Mouse (Mus musculus): Measurements from ENCODE around the gene Rab25. TPM values are rescaled to one million over a fixed set of nuclear protein-coding genes. Genes with fewer than 3 reads are reported as not detected.

Gene Rab25
- polyA plus RNA-seq, 1 experiment from 2014 or later, result 0.41 TPM

DNA sequence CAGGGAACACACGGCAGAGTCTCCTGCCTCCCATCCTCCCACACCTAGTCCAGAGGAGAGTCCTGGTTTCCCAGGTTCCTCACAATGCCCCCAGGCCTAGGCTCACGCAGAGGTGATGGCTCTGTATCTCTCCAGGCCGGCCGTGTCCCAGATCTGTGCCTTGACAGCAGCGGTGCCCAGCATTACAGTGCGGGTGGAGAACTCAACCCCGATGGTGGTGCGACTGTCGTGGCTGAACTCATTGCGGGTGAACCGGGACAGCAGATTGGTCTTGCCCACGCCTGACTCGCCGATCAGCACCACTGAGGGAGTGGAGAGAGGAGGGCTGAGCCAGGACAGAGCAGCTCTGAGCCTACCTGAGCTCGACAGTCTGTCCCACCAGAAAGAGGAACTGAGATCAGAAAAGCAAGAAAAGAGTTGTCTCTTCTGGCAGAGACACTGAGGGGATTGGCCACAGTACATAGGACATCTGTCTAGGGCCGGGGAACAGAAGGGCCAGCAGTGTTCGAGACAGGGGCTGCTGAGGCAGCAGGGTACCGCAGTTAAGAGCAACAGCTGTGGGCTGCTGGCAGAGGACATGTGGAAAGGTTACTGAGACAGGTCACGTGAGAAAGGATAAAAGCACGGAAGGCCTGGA, 3.0 kb downstream of the Rab25 start:
- no peak for TF ChIP-seq CTCF (IDR thresholded peaks at IDR 0.05)
- no peaks in the 10 kb centered on the region for H3K27me3 ChIP-seq
- DNase-seq (ENCODE audit: low read depth, low spot score) (no peak), ATAC-seq (no peak)
- POLR2A ChIA-PET, result interaction anchor here (0.5 to 2.1 kb wide), 2 partner anchors 12 to 135 kb away, joined by 3 to 7 read pairs; partner anchors contain the start of gene Pmf1
- CTCF ChIA-PET, result interaction anchor here (1.1 to 2.7 kb wide), 14 partner anchors 10 to 87 kb away, joined by 3 to 19 read pairs (median 6); partner anchors contain the start of gene Arhgef2
- in situ Hi-C loops (cut with MboI; ENCODE audit: low pct_unique_long_range_greater_than_20kb), result loop anchor here (10.0 kb wide), 1 partner anchor 60 kb away; the partner anchor contains the start of gene Arhgef2

DNA sequence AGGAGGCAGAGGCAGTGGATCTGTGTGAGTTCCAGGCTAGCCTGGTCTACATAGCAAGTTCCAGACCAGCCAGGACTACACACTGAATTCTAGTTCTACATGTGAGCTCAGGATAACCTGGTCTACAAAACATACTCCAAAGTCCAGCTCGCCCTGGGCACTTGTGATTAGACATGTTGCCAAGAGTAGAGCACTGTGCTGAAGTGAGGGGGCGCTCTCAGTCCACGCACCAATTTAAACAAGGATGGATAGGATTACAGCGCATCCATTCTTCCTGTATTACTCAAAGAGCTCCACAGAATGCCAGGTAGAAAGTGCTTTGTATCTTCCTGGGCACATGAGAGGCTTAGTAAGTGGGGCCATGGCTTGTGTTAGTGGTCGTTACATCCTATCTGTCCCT, 3.6 kb downstream of the Rab25 start:
- in situ Hi-C loops (cut with MboI; ENCODE audit: low pct_unique_long_range_greater_than_20kb), result loop anchor here (10.0 kb wide), 1 partner anchor 60 kb away; the partner anchor contains the start of gene Arhgef2
- no peaks in the 10 kb centered on the region for H3K27me3 ChIP-seq
- POLR2A ChIA-PET, result interaction anchor here (0.5 to 2.1 kb wide), 2 partner anchors 11 to 135 kb away, joined by 3 to 7 read pairs; partner anchors contain the start of gene Pmf1
- DNase-seq (ENCODE audit: low read depth, low spot score) (no peak), ATAC-seq (peak; percentile 52)
- CTCF ChIA-PET, result interaction anchor here (0.7 to 2.7 kb wide), 16 partner anchors 10 to 111 kb away, joined by 3 to 19 read pairs (median 6); partner anchors contain the start of gene Arhgef2
- TF ChIP-seq CTCF (IDR thresholded peaks at IDR 0.05), result no peak

DNA sequence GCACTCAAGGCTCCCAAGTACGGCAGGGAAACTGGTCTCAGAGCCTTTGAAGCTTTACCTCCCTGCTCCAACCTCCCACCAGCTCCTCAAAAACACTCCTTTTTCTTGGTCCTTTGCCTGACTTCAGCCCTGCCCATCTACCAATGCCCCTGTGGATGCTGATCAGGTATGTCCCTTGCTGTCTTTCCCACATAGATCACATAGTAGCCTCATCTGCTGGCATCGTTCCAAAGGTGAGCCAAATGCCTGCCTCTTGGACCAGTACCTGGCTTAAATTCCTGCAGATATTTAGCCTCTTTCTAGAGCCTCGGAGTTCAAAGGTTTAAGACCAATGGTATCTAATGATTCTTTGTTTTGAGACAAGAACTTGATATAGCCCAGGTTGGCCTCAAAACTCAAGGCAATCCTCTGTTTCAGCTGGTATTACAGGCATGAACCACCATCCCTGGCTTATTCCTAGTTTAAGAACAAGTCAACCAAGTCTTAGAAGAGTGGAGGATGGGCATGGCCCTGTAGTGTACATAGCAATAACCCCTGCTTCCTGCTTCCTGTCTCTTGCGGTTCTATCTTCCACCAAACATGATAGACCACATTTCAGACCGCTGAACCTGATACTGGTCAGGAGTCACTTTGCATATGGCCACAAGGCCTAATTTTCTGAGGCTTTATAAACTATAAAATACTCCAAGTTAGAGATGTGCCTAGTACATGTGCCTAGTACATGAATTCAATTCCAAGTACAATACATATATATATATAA, 4.3 kb downstream of the Rab25 start:
- no peak for TF ChIP-seq CTCF (IDR thresholded peaks at IDR 0.05)
- POLR2A ChIA-PET, result interaction anchor here (1.1 to 2.1 kb wide), 3 partner anchors 9 to 12 kb away, joined by 3 to 7 read pairs (median 3); partner anchors contain the start of genes Lamtor2 and Mex3a
- ATAC-seq (no peak), DNase-seq (ENCODE audit: low read depth, low spot score) (no peak)
- CTCF ChIA-PET, result interaction anchor here (0.7 to 2.7 kb wide), 17 partner anchors 9 to 111 kb away, joined by 3 to 19 read pairs (median 5); partner anchors contain the start of gene Arhgef2
- in situ Hi-C loops (cut with MboI; ENCODE audit: low pct_unique_long_range_greater_than_20kb), result loop anchor here (10.0 kb wide), 1 partner anchor 61 kb away; the partner anchor contains the start of gene Arhgef2
- H3K27me3 ChIP-seq, result no peaks in the 10 kb centered on the region

DNA sequence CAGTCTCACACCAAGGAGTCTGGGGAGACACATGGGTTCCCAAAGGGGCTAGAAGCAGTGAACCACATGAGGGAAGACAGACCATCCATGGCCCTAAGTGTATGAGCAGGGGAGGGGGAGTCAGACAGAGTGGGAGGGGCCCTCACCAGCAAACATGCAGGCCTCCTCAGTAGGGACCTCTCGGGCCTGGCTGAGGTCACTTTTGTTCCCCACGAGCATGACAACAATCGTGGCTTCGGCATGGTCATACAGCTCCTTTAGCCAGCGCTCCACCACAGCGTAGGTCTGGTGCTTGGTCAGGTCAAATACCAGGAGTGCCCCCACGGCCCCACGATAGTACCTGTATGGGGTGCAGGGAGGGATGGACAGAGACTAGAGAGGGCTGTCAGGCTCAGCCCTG, 4.9 kb downstream of the Rab25 start:
- TF ChIP-seq CTCF (IDR thresholded peaks at IDR 0.05), result no peak
- ATAC-seq (no peak), DNase-seq (ENCODE audit: low read depth, low spot score) (no peak)
- in situ Hi-C loops (cut with MboI; ENCODE audit: low pct_unique_long_range_greater_than_20kb), result loop anchor here (10.0 kb wide), 1 partner anchor 62 kb away; the partner anchor contains the start of gene Arhgef2
- POLR2A ChIA-PET, result interaction anchor here (1.1 to 2.1 kb wide), 3 partner anchors 9 to 11 kb away, joined by 3 to 7 read pairs (median 3); partner anchors contain the start of genes Lamtor2 and Mex3a
- H3K27me3 ChIP-seq, result no peaks in the 10 kb centered on the region
- CTCF ChIA-PET, result interaction anchor here (1.0 to 2.7 kb wide), 3 partner anchors 8 to 60 kb away, joined by 4 to 16 read pairs (median 5); no protein-coding TSS in a partner anchor

DNA sequence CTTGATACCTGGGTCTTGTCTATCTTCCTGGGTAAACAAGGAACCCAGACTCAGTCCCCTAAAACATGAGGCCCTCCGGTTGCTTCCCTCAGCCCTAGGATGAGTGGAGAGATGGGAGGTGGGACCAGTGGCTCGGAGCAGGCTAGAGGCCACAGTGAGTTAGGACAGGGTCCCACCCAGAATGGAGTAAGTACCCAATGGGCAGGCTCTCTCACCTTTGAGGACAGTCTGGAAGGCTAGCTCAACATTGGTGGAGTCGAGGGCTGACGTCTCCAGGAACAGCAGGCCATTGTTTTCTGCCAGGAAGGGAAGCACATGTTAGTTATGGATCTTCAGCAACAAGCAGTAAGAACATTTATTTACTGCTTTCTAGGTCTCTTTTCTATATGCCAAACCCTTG, 5.6 kb downstream of the Rab25 start:
- in situ Hi-C loops (cut with MboI; ENCODE audit: low pct_unique_long_range_greater_than_20kb), result loop anchor here (10.0 kb wide), 1 partner anchor 62 kb away; the partner anchor contains the start of gene Arhgef2
- H3K27me3 ChIP-seq, result no peaks in the 10 kb centered on the region
- ChIA-PET POLR2A (interaction anchor here (1.1 to 1.2 kb wide), 3 partner anchors 9 to 11 kb away, joined by 3 to 4 read pairs (median 3); partner anchors contain the start of genes Lamtor2 and Mex3a), CTCF (interaction anchor here (1.0 to 1.6 kb wide), 4 partner anchors 12 to 61 kb away, joined by 3 to 5 read pairs (median 4); no protein-coding TSS in a partner anchor)
- ATAC-seq (no peak), DNase-seq (ENCODE audit: low read depth, low spot score) (no peak)
- no peak for TF ChIP-seq CTCF (IDR thresholded peaks at IDR 0.05)

DNA sequence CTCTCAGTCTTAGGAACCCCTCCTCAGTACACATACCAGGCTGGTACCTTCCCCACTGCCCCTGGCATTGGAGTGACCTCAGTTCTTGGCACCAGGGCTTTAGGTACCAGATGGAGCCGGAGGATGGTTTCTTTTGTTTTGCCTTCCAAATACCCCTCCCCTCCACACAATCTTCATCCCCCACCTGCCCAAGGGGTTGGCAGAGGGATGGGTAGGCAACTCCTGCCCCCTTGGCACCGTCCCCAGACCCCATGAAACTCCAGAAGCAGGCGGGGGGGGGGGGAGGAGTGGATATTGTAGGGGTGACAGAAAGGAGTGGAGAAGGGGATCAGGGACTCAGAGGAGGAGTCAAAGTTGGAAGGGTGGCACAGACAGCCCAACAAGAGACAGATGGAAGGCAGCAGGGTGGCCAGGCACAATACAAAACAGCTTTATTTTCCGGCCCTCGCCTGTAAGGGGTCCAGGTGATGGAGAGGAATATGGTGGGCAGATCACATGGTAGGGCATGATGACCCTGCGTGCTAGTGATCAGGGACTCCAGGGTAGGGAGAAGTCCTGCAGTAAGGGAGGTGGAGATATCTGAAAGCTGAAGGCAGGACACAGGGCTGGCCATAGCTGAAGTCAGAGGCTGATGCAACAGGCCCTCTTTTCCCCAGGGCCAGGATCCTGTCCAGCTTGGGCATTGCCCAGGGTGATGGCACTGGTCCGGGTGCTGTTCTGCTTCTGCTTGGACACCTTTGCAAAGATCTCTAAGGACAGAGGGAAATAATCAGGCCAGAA, 6.3 kb downstream of the Rab25 start:
- POLR2A ChIA-PET, result interaction anchor here (1.2 kb wide), 1 partner anchor 8 kb away, joined by 4 read pairs; no protein-coding TSS in a partner anchor
- CTCF ChIA-PET, result interaction anchor here (1.0 to 1.4 kb wide), 2 partner anchors 12 to 51 kb away, joined by 3 to 4 read pairs; no protein-coding TSS in a partner anchor
- H3K27me3 ChIP-seq, result no peaks in the 10 kb centered on the region
- in situ Hi-C loops (cut with MboI; ENCODE audit: low pct_unique_long_range_greater_than_20kb), result loop anchor here (10.0 kb wide), 1 partner anchor 63 kb away; the partner anchor contains the start of gene Arhgef2
- no peak for ATAC-seq
- TF ChIP-seq CTCF (IDR thresholded peaks at IDR 0.05), result no peak
- no peak for DNase-seq (ENCODE audit: low read depth, low spot score)

DNA sequence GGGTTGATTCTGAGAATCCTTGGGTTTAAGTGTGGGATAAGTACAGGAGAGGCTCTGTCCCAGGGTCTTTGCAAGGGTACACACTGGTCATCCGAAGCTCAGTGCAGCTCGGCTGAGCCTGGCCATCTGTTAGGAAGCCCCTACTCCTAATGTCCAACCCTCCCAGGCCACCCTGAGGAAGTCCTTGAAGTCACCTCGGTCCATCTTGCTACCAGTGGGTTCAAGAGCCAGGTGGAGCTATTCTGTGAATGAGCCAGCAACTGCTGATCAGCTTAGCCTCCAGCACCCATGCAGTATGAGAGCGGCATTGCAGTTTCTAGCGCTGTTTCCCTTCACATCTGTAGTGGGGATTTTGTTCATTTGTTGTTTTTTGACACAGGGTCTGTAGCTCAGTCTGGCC, 8.0 kb downstream of the Rab25 start:
- in situ Hi-C loops (cut with MboI; ENCODE audit: low pct_unique_long_range_greater_than_20kb), result loop anchor here (10.0 kb wide), 1 partner anchor 65 kb away; the partner anchor contains the start of gene Arhgef2

DNA sequence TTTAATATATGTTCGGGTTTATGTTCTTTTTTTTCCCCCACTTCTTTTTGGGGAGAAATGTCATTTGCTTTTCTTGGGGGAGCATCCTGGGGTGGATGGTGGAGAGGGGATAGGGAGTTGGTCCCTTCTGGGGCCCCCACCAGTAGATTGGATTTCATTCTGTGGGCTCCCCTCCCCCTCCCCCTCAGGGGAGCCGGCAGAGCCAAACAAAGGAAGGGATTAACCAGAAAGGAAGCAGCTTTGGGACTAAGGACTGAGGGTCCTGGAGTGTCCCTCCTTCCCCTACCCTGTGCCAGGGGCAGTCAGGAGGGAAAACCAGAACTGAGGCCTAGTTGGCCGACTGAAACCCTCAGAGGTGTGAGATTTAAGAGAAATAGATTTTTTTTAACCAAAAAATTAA, 8.7 kb downstream of the Rab25 start:
- DNase-seq (ENCODE audit: low read depth, low spot score) (no peak), ATAC-seq (no peak)
- in situ Hi-C loops (cut with MboI; ENCODE audit: low pct_unique_long_range_greater_than_20kb), result no loop called here
- TF ChIP-seq CTCF (IDR thresholded peaks at IDR 0.05), result no peak
- CTCF ChIA-PET, result interaction anchor here (1.0 to 1.3 kb wide), 3 partner anchors 15 to 68 kb away, joined by 3 to 4 read pairs (median 4); no protein-coding TSS in a partner anchor
- no peaks in the 10 kb centered on the region for H3K27me3 ChIP-seq
- POLR2A ChIA-PET, result interaction anchor here (1.8 kb wide), 1 partner anchor 8 kb away, joined by 6 read pairs; the partner anchor contains the start of gene Mex3a

More for the DNA sequence above, 8.0 kb downstream of the Rab25 start:
- no peak for TF ChIP-seq CTCF (IDR thresholded peaks at IDR 0.05)
- no peaks in the 10 kb centered on the region for H3K27me3 ChIP-seq
- DNase-seq (ENCODE audit: low read depth, low spot score) (no peak), ATAC-seq (no peak)
- POLR2A ChIA-PET, result interaction anchor here (0.9 to 1.8 kb wide), 2 partner anchors 9 to 66 kb away, joined by 3 to 6 read pairs; partner anchors contain the start of gene Mex3a
- CTCF ChIA-PET, result interaction anchor here (1.0 to 1.3 kb wide), 3 partner anchors 14 to 67 kb away, joined by 3 to 4 read pairs (median 4); no protein-coding TSS in a partner anchor
